Mouse (Mus musculus) gastrocnemius, adult 2 months (tissue): ENCODE measurements around the gene Fam53b. TPM values are rescaled to one million over a fixed set of nuclear protein-coding genes. Genes with fewer than 3 reads are reported as not detected.

ENCODE experiments used
- DNase-seq: peaks from one replicate; pipeline ENCODE4 v3.0.0; 2022
- H3K27ac ChIP-seq: fragments of 200-600 bp; 2 replicates; pipeline ENCODE4 v1.8.1; 2022; ENCODE audit warnings: mild to moderate bottlenecking
- H3K4me3 ChIP-seq: fragments of 200-600 bp; 2 replicates; pipeline ENCODE4 v1.8.1; 2022; ENCODE audit warnings: mild to moderate bottlenecking, moderate library complexity
- CTCF ChIP-seq: fragments of 200-600 bp; IDR thresholded peaks from 2 replicates; pipeline ENCODE4 v1.8.1; 2022; ENCODE audit warnings: antibody characterized with exemption, mild to moderate bottlenecking, moderate library complexity
- intact Hi-C: fragments of 180-260 bp; cut with DNase I; formaldehyde crosslinking; loops from one replicate; pipeline ENCODE4 v1.15.1; 2025
- total RNA-seq, 2 experiments: library from RNA; stranded (reverse); gene quantifications; 2 replicates each; pipeline ENCODE4 v1.2.3; 2021

Gene Fam53b
- total RNA-seq, 2 experiments from 2014 or later, result 15.3 to 27.4 TPM

- 0 out of 2 replicates have a peak, but pooled peaks have one; percentile 1 for TF ChIP-seq CTCF
- H3K27ac ChIP-seq, result peak overlapping the region; percentile 98
- intact Hi-C loops, result loop anchor here (5.0 kb wide), 1 partner anchor 42 kb away; no protein-coding TSS in a partner anchor
- H3K4me3 ChIP-seq, result peak overlapping the region; percentile 35
- peak; percentile 76 for DNase-seq
These were observed 4.6 kb downstream of the Fam53b start for GRCm38 (mm10) chr7:132808841-132809682.

GRCm38 (mm10) chr7:132808051-132808796 lies 5.5 kb downstream of the Fam53b start:
- DNase-seq, result peak; percentile 84
- no peak for TF ChIP-seq CTCF
- peak overlapping the region; percentile 35 for H3K4me3 ChIP-seq
- intact Hi-C loops, result loop anchor here (5.0 kb wide), 1 partner anchor 41 kb away; no protein-coding TSS in a partner anchor
- peak overlapping the region; percentile 98 for H3K27ac ChIP-seq

- peak overlapping the region; percentile 43 for H3K4me3 ChIP-seq
- peak; percentile 75 for DNase-seq
- intact Hi-C loops, result loop anchor here (5.0 kb wide), 1 partner anchor 40 kb away; no protein-coding TSS in a partner anchor
- TF ChIP-seq CTCF, result no peak
- H3K27ac ChIP-seq, result peak overlapping the region; percentile 98
These were observed 6.5 kb downstream of the Fam53b start for GRCm38 (mm10) chr7:132806926-132807857.

- DNase-seq, result peak; percentile 81
- TF ChIP-seq CTCF, result no peak
- H3K4me3 ChIP-seq, result peak overlapping the region; percentile 43
- H3K27ac ChIP-seq, result peak overlapping the region; percentile 98
- intact Hi-C loops, result loop anchor here (5.0 kb wide), 1 partner anchor 39 kb away; no protein-coding TSS in a partner anchor
These were observed 7.4 kb downstream of the Fam53b start for GRCm38 (mm10) chr7:132806286-132806685.

DNA sequence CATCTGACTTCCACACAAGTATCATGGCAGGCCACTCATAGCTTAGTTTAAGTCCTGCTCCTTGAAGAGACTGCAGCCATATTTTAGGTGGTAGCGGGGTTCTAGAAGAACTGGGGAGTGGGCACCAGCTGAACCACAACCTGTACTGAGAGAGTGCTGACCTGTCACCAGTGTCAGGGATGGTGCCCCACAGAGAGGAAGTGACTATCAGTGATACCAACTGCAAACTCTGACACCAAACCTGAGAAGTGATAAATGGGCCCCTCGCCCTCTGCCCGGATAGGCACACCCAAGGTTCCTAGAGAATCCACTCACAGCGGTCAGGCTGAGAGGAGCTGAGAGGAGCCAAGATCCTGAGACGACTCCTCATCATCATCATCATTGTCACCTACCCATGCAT lies 8.7 kb downstream of the Fam53b start:
- DNase-seq, result no peak
- no peak for TF ChIP-seq CTCF
- no peak overlapping the region; the same call in 1 of the 2 replicates for H3K4me3 ChIP-seq
- intact Hi-C loops, result loop anchor here (5.0 kb wide), 1 partner anchor 38 kb away; no protein-coding TSS in a partner anchor
- H3K27ac ChIP-seq, result peak overlapping the region; percentile 98

GRCm38 (mm10) chr7:132804461-132804860 lies 9.2 kb downstream of the Fam53b start:
- DNase-seq, result peak; percentile 35
- intact Hi-C loops, result no loop called here
- no peak for TF ChIP-seq CTCF
- Histone ChIP-seq H3K4me3 (no peak overlapping the region), H3K27ac (peak overlapping the region; percentile 98)

GRCm38 (mm10) chr7:132803962-132804361 lies 9.7 kb downstream of the Fam53b start:
- no peak for TF ChIP-seq CTCF
- Histone ChIP-seq H3K27ac (peak overlapping the region; percentile 98), H3K4me3 (no peak overlapping the region; the same call in 1 of the 2 replicates)
- intact Hi-C loops, result no loop called here
- peak; percentile 53 for DNase-seq

- intact Hi-C loops, result no loop called here
These were observed 10.3 kb downstream of the Fam53b start for GRCm38 (mm10) chr7:132803336-132803735.

DNA sequence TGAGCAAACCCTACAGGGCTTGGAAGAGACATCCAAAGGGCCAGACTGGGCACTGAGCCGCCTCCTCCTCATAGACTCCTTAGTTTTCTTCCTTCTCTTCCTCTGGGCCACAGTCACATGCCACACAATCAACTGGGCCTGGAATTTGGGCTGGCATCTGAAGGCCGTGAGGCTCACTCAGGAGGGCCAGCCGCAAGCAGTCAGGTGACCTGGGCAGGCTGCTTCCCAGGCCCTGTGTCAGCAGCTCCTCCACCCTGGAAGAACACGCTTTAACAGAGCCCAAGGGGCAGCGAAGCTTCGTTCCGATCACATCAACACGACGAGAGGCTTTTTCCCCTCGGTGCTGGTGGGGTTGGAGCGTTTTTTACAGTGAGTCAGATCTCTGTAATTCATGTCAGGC lies 11.0 kb downstream of the Fam53b start:
- no peak for TF ChIP-seq CTCF
- peak; percentile 50 for DNase-seq
- Histone ChIP-seq H3K27ac (peak overlapping the region; percentile 98), H3K4me3 (no peak overlapping the region)
- intact Hi-C loops, result no loop called here

More at GRCm38 (mm10) chr7:132803336-132803735, 10.3 kb downstream of the Fam53b start:
- DNase-seq, result no peak
- Histone ChIP-seq H3K4me3 (no peak overlapping the region), H3K27ac (peak overlapping the region; percentile 98)
- no peak for TF ChIP-seq CTCF

DNA sequence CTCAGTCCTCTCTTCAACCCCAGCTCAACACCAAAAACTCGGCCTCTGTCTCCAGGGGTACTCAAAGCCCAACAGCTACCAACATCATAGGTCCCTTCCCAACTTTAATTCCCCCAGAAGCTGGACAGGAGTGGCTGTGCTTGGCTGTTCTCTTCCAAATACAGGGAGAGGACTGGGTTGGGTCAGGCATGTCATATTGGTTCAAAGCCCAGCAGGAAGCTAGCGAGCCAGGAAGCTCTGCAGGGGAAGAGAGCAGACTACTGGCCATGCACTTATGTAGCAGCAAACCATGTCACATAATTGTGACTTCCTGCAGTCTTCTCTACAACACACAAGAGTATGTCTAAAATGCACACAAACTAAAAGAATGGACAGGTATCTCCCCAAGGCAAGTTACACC lies 11.6 kb downstream of the Fam53b start:
- peak; percentile 73 for DNase-seq
- intact Hi-C loops, result no loop called here
- TF ChIP-seq CTCF, result peak; percentile 5; the same call in 1 of the 2 replicates
- H3K27ac ChIP-seq, result peak overlapping the region; percentile 98
- no peak overlapping the region; the same call in 1 of the 2 replicates for H3K4me3 ChIP-seq

- no peak overlapping the region; the same call in 1 of the 2 replicates for H3K4me3 ChIP-seq
- H3K27ac ChIP-seq, result peak overlapping the region; percentile 98
- intact Hi-C loops, result no loop called here
- no peak for TF ChIP-seq CTCF
- no peak for DNase-seq
These were observed 12.2 kb downstream of the Fam53b start for GRCm38 (mm10) chr7:132801509-132801908.
